Mouse (Mus musculus): ENCODE measurements around the gene Hnrnpl.

Gene Hnrnpl

GRCm38 (mm10) chr7:28814306-28815034, 6.1 kb downstream of the Hnrnpl start:
- no peak for DNase-seq

GRCm38 (mm10) chr7:28815230-28815629, 6.9 kb downstream of the Hnrnpl start:
- DNase-seq: no peak

GRCm38 (mm10) chr7:28816201-28816600, 7.9 kb downstream of the Hnrnpl start:
- DNase-seq: no peak

- no peak for DNase-seq
These were observed 8.6 kb downstream of the Hnrnpl start for GRCm38 (mm10) chr7:28816920-28817319.

GRCm38 (mm10) chr7:28817524-28817923, 9.2 kb downstream of the Hnrnpl start:
- no peak for DNase-seq

- no peak for DNase-seq
These were observed 9.6 kb downstream of the Hnrnpl start for GRCm38 (mm10) chr7:28817957-28818356.

- DNase-seq: no peak
These were observed 10.1 kb downstream of the Hnrnpl start for GRCm38 (mm10) chr7:28818436-28818835.

- DNase-seq: no peak
These were observed 10.6 kb downstream of the Hnrnpl start for GRCm38 (mm10) chr7:28818861-28819452.

- DNase-seq: no peak
These were observed 11.2 kb downstream of the Hnrnpl start for GRCm38 (mm10) chr7:28819571-28819970.

GRCm38 (mm10) chr7:28820358-28821260, 12.3 kb downstream of the Hnrnpl start:
- DNase-seq: no peak

GRCm38 (mm10) chr7:28821261-28821831, 13.0 kb downstream of the Hnrnpl start:
- DNase-seq: no peak

GRCm38 (mm10) chr7:28822556-28822955, 14.2 kb downstream of the Hnrnpl start:
- DNase-seq: no peak

- no peak for DNase-seq
These were observed 14.9 kb downstream of the Hnrnpl start for GRCm38 (mm10) chr7:28822993-28823903.

- DNase-seq: no peak
These were observed 15.6 kb downstream of the Hnrnpl start for GRCm38 (mm10) chr7:28823932-28824331.

GRCm38 (mm10) chr7:28824941-28825685, 16.8 kb downstream of the Hnrnpl start, which contains the start of gene Ech1:
Ech1 (plus strand) TSS chr7:28825217.
- peak; percentile 90 for DNase-seq

- peak; percentile 64 for DNase-seq
These were observed 17.5 kb downstream of the Hnrnpl start for GRCm38 (mm10) chr7:28825686-28826401.

- DNase-seq: no peak
These were observed 18.0 kb downstream of the Hnrnpl start for GRCm38 (mm10) chr7:28826402-28826772.

GRCm38 (mm10) chr7:28827338-28827737, 19.0 kb downstream of the Hnrnpl start:
- DNase-seq: no peak

GRCm38 (mm10) chr7:28829821-28830220, 21.5 kb downstream of the Hnrnpl start:
- no peak for DNase-seq

GRCm38 (mm10) chr7:28830981-28831380, 22.6 kb downstream of the Hnrnpl start:
- DNase-seq: no peak
